Mouse (Mus musculus) frontal cortex, adult 2 months (tissue): ENCODE measurements at regions not wholly inside any gene's neighbourhood (a gene's known extent, or its start where the extent isn't known, plus 50 kb on each side); places are given as distances from the start of the nearest gene placed in this dataset.
A peak's percentile ranks its signal among the peaks of the same experiment; 100 is the strongest.

Experiments used
- DNase-seq, 2 experiments: peaks; one replicate each; pipeline ENCODE4 v3.0.0; 2022; ENCODE audit warnings: low spot score in 1 of 2; ENCODE audit errors: extremely low spot score in 1 of 2

- no peak for DNase-seq
Measured at GRCm38 (mm10) chr16:95847765-95848483, 142.8 kb downstream of the Psmg1 start.

- DNase-seq, result no peak
Measured at GRCm38 (mm10) chr16:95845323-95845860, 143.5 kb downstream of the Ets2 start.

GRCm38 (mm10) chr16:95844691-95845090 is 142.8 kb downstream of the Ets2 start:
- no peak for DNase-seq

GRCm38 (mm10) chr16:95842766-95843165 is 140.9 kb downstream of the Ets2 start:
- no peak for DNase-seq

GRCm38 (mm10) chr16:95839512-95840253 is 137.8 kb downstream of the Ets2 start:
- no peak for DNase-seq

GRCm38 (mm10) chr16:95838886-95839430 is 137.1 kb downstream of the Ets2 start:
- no peak for DNase-seq

- DNase-seq, result no peak
Measured at GRCm38 (mm10) chr16:95838478-95838846, 136.6 kb downstream of the Ets2 start.

- DNase-seq, result no peak
Measured at GRCm38 (mm10) chr16:95837723-95838477, 136.0 kb downstream of the Ets2 start.

GRCm38 (mm10) chr16:95835941-95836340 is 134.1 kb downstream of the Ets2 start:
- DNase-seq, result no peak

- no peak for DNase-seq
Measured at GRCm38 (mm10) chr16:95834556-95835288, 132.8 kb downstream of the Ets2 start.

- no peak for DNase-seq
Measured at GRCm38 (mm10) chr16:95833455-95833854, 131.6 kb downstream of the Ets2 start.

GRCm38 (mm10) chr16:95832346-95832739 is 130.5 kb downstream of the Ets2 start:
- no peak for DNase-seq

- DNase-seq, result peak in 1 of 2 experiments; percentile 58
Measured at GRCm38 (mm10) chr16:95831566-95832345, 129.9 kb downstream of the Ets2 start.

GRCm38 (mm10) chr16:95827402-95827737 is 125.5 kb downstream of the Ets2 start:
- DNase-seq, result no peak

GRCm38 (mm10) chr16:95826681-95827401 is 125.0 kb downstream of the Ets2 start:
- DNase-seq, result no peak

- DNase-seq, result no peak
Measured at GRCm38 (mm10) chr16:95825723-95826122, 123.8 kb downstream of the Ets2 start.

GRCm38 (mm10) chr16:95824720-95825534 is 123.1 kb downstream of the Ets2 start:
- no peak for DNase-seq

GRCm38 (mm10) chr16:95823803-95824202 is 121.9 kb downstream of the Ets2 start:
- DNase-seq, result no peak
